Mouse (Mus musculus): ENCODE measurements around the gene Serpinb1a.
A peak's percentile ranks its signal among the peaks of the same experiment; 100 is the strongest.

DNA sequence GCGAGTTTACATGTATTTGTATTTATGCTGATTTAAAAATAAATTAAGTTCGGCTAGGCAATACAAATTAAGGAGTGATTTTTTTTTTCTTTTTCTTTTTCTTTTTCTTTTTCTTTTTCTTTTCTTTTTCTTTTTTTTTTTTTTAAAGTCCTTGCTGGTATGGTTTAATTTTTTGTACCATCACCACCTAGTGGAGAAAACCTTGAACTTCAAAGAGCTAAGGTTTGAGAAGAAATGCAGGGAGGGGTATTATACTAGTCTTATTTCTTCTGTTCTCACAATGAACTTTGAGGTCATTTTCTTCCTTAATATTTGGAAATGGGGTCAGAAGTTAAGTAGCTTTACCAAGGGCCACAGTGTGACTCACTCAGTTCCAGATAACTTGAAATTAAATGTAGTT lies 51.9 kb downstream of the Serpinb1a start:
- peak; percentile 33 for TF ChIP-seq CTCF (IDR thresholded peaks at IDR 0.05; ENCODE audit: low read depth, low read length)
- no peak for TF ChIP-seq POLR2A (IDR thresholded peaks at IDR 0.05; ENCODE audit: extremely low read depth, insufficient read depth, low read length)
